Mouse (Mus musculus): ENCODE data around the gene Rnase11.

GRCm38 (mm10) chr14:51083805-51084204 lies 33.8 kb upstream of the Rnase11 start:
- TF ChIP-seq EP300 (IDR thresholded peaks at IDR 0.05; ENCODE audit: low read depth) (no peak), CTCF (IDR thresholded peaks at IDR 0.05; ENCODE audit: low read depth) (no peak)

Measured in liver, embryonic 14.5 days (tissue).